Mouse (Mus musculus) hindbrain, embryonic 11.5 days (tissue): ENCODE measurements around the gene Aph1b. TPM values are rescaled to one million over a fixed set of nuclear protein-coding genes. Genes with fewer than 3 reads are reported as not detected.
"Not testable (repeated sequence)": the region's sequence is repeated elsewhere in the genome, so short reads cannot be mapped to it uniquely, and the experiment has no call there.

Source experiments
- ATAC-seq: fragments of 200-750 bp; cut with Nextera tagmentation; 2 replicates; pipeline ENCODE4 v1.8.0; 2017; ENCODE audit warnings: mild to moderate bottlenecking, moderate TSS enrichment, moderate library complexity; ENCODE audit not compliant: low FRiP score
- DNase-seq: peaks from one replicate; pipeline ENCODE4 v3.0.0-alpha.2; 2015; ENCODE audit warnings: low spot score
- H3K27ac ChIP-seq: fragments of 300-500 bp; sonication (generic); 2 replicates; pipeline ENCODE4 v1.5.1; 2014; ENCODE audit warnings: mild to moderate bottlenecking, low read depth, low read length
- H3K27me3 ChIP-seq: fragments of 300-500 bp; sonication (generic); 2 replicates; pipeline ENCODE4 v1.6.1; 2014; ENCODE audit warnings: mild to moderate bottlenecking, low read length, moderate library complexity, mixed read lengths; ENCODE audit not compliant: control insufficient read depth, insufficient read depth
- H3K36me3 ChIP-seq: fragments of 300-500 bp; sonication (generic); 2 replicates; pipeline ENCODE4 v1.6.1; 2014; ENCODE audit warnings: mild to moderate bottlenecking, low read length, moderate library complexity, mixed read lengths; ENCODE audit not compliant: control insufficient read depth, insufficient read depth
- H3K4me1 ChIP-seq: fragments of 300-500 bp; sonication (generic); replicated peaks from 2 replicates; pipeline ENCODE4 v1.6.1; 2014; ENCODE audit warnings: low read length, mixed read lengths; ENCODE audit not compliant: control insufficient read depth, insufficient read depth
- H3K4me2 ChIP-seq: fragments of 300-500 bp; sonication (generic); replicated peaks from 2 replicates; pipeline ENCODE4 v1.6.1; 2014; ENCODE audit warnings: mild to moderate bottlenecking, low read depth, low read length
- H3K4me3 ChIP-seq: fragments of 300-500 bp; sonication (generic); 2 replicates; pipeline ENCODE4 v1.5.1; 2014; ENCODE audit warnings: low read depth, low read length
- H3K9ac ChIP-seq: fragments of 300-500 bp; sonication (generic); 2 replicates; pipeline ENCODE4 v1.6.1; 2014; ENCODE audit warnings: low read depth, low read length
- H3K9me3 ChIP-seq: fragments of 300-500 bp; sonication (generic); 2 replicates; pipeline ENCODE4 v1.6.1; 2016; ENCODE audit warnings: low read length; ENCODE audit not compliant: control insufficient read depth
- WGBS: fragments of 180-500 bp; shearing (Covaris S2); extraction: QIAGEN DNeasy Blood & Tissue Kit; methylation state at CpG from one replicate; pipeline ENCODE4 v1.1.7; 2014; 5-methylcytosine and 5-hydroxymethylcytosine counted together
- polyA plus RNA-seq: library from polyadenylated mRNA; unstranded; fragments of >200 nt; fragmentation: Nextera tagmentation; extraction: Ambion mirVana; gene quantifications from 2 replicates; pipeline ENCODE4 v1.2.1, GENCODE M21; 2014

Gene Aph1b
- polyA plus RNA-seq, result 16.7 and 20.4 TPM in 2 replicates

- Histone ChIP-seq H3K9me3 (no peaks in the 10 kb centered on the region), H3K27ac (peak within 1 kb of the TSS; percentile 86), H3K4me3 (peak within 1 kb of the TSS; percentile 66), H3K4me1 (no peaks in the 10 kb centered on the region), H3K4me2 (peak within 1 kb of the TSS; percentile 81), H3K9ac (peak within 1 kb of the TSS; percentile 78), H3K27me3 (no peaks in the 10 kb centered on the region), H3K36me3 (no peaks in the 10 kb centered on the region)
- DNase-seq (peak; percentile 96), ATAC-seq (peak; percentile 99)
- WGBS, result 1% methylated on average over 42 of the region's 42 CpGs
Measured at GRCm38 (mm10) chr9:66795464-66796324, at the start of gene Aph1b. Gene Aph1b (minus strand): TSS chr9:66795490.

DNA sequence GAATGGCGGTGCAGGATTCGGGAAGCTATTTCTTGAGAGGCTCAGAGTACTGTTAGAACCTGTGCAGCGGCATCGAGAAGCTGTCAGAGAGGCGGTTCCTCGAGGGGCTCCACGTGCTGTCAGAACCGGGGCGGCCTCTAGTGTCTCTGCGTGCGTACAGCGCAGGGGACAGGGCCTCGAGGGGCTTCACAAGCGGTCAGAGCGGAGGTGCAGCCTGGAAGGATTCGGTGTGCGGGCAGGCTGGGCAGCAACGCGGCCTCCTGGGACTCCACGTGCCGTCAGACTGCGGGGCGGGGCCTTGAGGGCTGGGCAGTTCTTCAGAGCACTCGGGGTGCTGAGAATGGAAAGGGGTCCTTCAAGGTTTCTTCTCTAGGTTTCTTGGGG is 39.8 kb upstream of the Aph1b start:
- Histone ChIP-seq H3K4me3 (peak overlapping the region; percentile 52), H3K27me3 (peaks cover 7% of the 10 kb centered on the region; the same call in 1 of the 2 replicates), H3K9me3 (no peaks in the 10 kb centered on the region), H3K36me3 (no peaks in the 10 kb centered on the region), H3K27ac (0 out of 2 replicates have a peak overlapping the region, but pooled peaks have one; percentile 12), H3K4me1 (peaks cover 5% of the 10 kb centered on the region; the same call in 1 of the 2 replicates), H3K9ac (peak overlapping the region; percentile 55), H3K4me2 (peak overlapping the region; percentile 94)
- 0% methylated on average over 23 of the region's 24 CpGs for WGBS
- ATAC-seq, result peak; percentile 87
- DNase-seq, result no peak

- ATAC-seq (peak; percentile 100), DNase-seq (peak; percentile 99)
- H3K27ac ChIP-seq, result 0 out of 2 replicates have a peak within 1 kb of the TSS, but pooled peaks have one; percentile 12
- H3K27me3 ChIP-seq, result peaks cover 7% of the 10 kb centered on the region; the same call in 1 of the 2 replicates
- no peaks in the 10 kb centered on the region for H3K36me3 ChIP-seq
- peak within 1 kb of the TSS; percentile 55 for H3K9ac ChIP-seq
- H3K4me3 ChIP-seq, result peak within 1 kb of the TSS; percentile 52
- no peaks in the 10 kb centered on the region for H3K9me3 ChIP-seq
- under 1% methylated on average over 57 of the region's 58 CpGs for WGBS
- peak within 1 kb of the TSS; percentile 94 for H3K4me2 ChIP-seq
- H3K4me1 ChIP-seq, result peaks cover 5% of the 10 kb centered on the region; the same call in 1 of the 2 replicates
Measured at GRCm38 (mm10) chr9:66834318-66835096, 39.2 kb upstream of the Aph1b start, which contains the start of gene Aph1c. Gene Aph1c (minus strand): TSS chr9:66834726.

DNA sequence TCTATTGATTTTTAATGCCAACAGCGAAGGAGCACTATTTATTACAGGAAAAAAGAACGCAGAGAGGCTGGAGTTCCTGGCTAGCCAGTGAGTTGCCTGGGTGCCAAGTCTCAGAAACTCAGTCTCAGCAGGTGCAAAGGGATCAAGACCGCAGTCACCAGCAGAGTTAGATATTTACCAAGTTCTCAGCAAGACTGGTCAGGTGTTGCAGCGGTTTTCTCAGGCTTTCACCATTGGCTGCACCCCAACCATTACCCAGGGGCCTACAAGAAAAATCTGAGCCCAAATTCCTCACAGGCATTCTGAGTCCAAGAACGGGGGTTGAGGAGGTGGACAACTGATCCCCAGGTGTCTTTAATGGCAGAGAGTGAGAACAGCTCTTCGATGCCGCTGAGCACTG is 38.6 kb upstream of the Aph1b start:
- DNase-seq (no peak), ATAC-seq (no peak)
- peak overlapping the region; percentile 17; the same call in 1 of the 2 replicates for H3K9ac ChIP-seq
- peak overlapping the region; percentile 52 for H3K4me3 ChIP-seq
- peaks cover 7% of the 10 kb centered on the region; the same call in 1 of the 2 replicates for H3K27me3 ChIP-seq
- peaks cover 5% of the 10 kb centered on the region; the same call in 1 of the 2 replicates for H3K4me1 ChIP-seq
- H3K36me3 ChIP-seq, result no peaks in the 10 kb centered on the region
- H3K4me2 ChIP-seq, result peak overlapping the region; percentile 94
- H3K9me3 ChIP-seq, result no peaks in the 10 kb centered on the region
- WGBS, result 13% methylated on average over 7 of the region's 7 CpGs
- H3K27ac ChIP-seq, result no peak overlapping the region

DNA sequence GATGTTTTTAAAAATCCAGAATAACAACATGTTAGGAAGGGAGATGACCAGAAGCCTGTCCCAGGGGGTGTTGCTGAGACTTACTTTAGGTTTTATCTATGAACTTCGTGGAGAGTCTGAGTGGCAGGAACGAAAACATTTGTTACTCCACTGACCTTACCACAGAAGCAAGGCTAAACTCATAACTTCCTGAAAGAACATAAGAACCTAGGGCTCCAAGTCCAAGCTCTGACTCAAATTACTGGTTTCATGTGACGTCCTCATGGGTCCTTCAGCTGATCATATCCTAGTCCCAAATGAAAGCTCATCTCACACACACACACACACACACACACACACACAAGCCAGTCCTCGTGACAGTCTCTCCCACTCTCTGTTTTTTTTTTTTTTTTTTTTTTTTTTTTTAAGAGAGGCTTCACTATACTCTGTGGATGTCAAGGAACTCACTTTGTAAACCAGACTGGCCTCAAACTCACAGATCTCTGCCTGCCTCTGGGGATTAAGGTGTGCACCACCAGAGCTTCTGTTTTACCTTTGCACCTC is 37.1 kb upstream of the Aph1b start:
- Histone ChIP-seq H3K4me3 (no peak overlapping the region), H3K27me3 (peaks cover 7% of the 10 kb centered on the region; the same call in 1 of the 2 replicates), H3K4me2 (no peak overlapping the region), H3K4me1 (peaks cover 5% of the 10 kb centered on the region; the same call in 1 of the 2 replicates), H3K9me3 (no peaks in the 10 kb centered on the region), H3K36me3 (no peaks in the 10 kb centered on the region), H3K9ac (no peak overlapping the region), H3K27ac (no peak overlapping the region)
- ATAC-seq, result no peak
- WGBS, result 63% methylated on average over 4 of the region's 4 CpGs
- no peak for DNase-seq

GRCm38 (mm10) chr9:66825990-66826389 is 30.7 kb upstream of the Aph1b start:
- ATAC-seq (no peak), DNase-seq (peak; percentile 58)
- Histone ChIP-seq H3K9ac (no peak overlapping the region), H3K4me1 (no peaks in the 10 kb centered on the region), H3K27ac (no peak overlapping the region), H3K4me3 (no peak overlapping the region), H3K4me2 (no peak overlapping the region), H3K27me3 (no peaks in the 10 kb centered on the region), H3K9me3 (no peaks in the 10 kb centered on the region), H3K36me3 (no peaks in the 10 kb centered on the region)
- 53% methylated on average over 1 of the region's 1 CpGs for WGBS

GRCm38 (mm10) chr9:66822255-66822654 is 27.0 kb upstream of the Aph1b start:
- H3K9ac ChIP-seq, H3K36me3 ChIP-seq, DNase-seq, H3K9me3 ChIP-seq, ATAC-seq, H3K4me2 ChIP-seq, H3K27me3 ChIP-seq, H3K4me3 ChIP-seq, H3K27ac ChIP-seq, H3K4me1 ChIP-seq: not testable (repeated sequence)
- no CpG with 5 or more reads among the region's 5 CpGs for WGBS

GRCm38 (mm10) chr9:66820996-66821395 is 25.7 kb upstream of the Aph1b start:
- no peak overlapping the region for H3K27ac ChIP-seq
- H3K4me3 ChIP-seq, result no peak overlapping the region
- H3K4me1 ChIP-seq, result no peaks in the 10 kb centered on the region
- ATAC-seq, result no peak
- no peaks in the 10 kb centered on the region for H3K27me3 ChIP-seq
- no peak overlapping the region for H3K9ac ChIP-seq
- no peak overlapping the region for H3K4me2 ChIP-seq
- DNase-seq, result no peak
- no peaks in the 10 kb centered on the region for H3K9me3 ChIP-seq
- H3K36me3 ChIP-seq, result no peaks in the 10 kb centered on the region
- 77% methylated on average over 5 of the region's 5 CpGs for WGBS
